Mouse (Mus musculus) liver, embryonic 15.5 days (tissue): ENCODE measurements around the gene Usp28. TPM values are rescaled to one million over a fixed set of nuclear protein-coding genes. Genes with fewer than 3 reads are reported as not detected.

ENCODE experiments used
- ATAC-seq: fragments of 200-750 bp; cut with Nextera tagmentation; 2 replicates; pipeline ENCODE4 v1.8.0; 2017; ENCODE audit warnings: moderate number of reproducible peaks, mild to moderate bottlenecking, moderate library complexity; ENCODE audit not compliant: insufficient read depth
- H3K27ac ChIP-seq: fragments of 300-500 bp; sonication (generic); replicated peaks from 2 replicates; pipeline ENCODE4 v1.5.1; 2015; ENCODE audit warnings: mild to moderate bottlenecking, inconsistent platforms
- H3K27me3 ChIP-seq: fragments of 300-500 bp; sonication (generic); 2 replicates; pipeline ENCODE4 v1.6.1; 2015; ENCODE audit warnings: mild to moderate bottlenecking, inconsistent platforms
- H3K36me3 ChIP-seq: fragments of 300-500 bp; sonication (generic); replicated peaks from 2 replicates; pipeline ENCODE4 v1.6.1; 2015; ENCODE audit warnings: moderate library complexity, mild to moderate bottlenecking, inconsistent platforms
- H3K4me1 ChIP-seq: fragments of 300-500 bp; sonication (generic); replicated peaks from 2 replicates; pipeline ENCODE4 v1.6.1; 2015; ENCODE audit warnings: inconsistent platforms
- H3K4me2 ChIP-seq: fragments of 300-500 bp; sonication (generic); 2 replicates; pipeline ENCODE4 v1.6.1; 2015; ENCODE audit warnings: moderate library complexity, mild to moderate bottlenecking, inconsistent platforms
- H3K4me3 ChIP-seq: fragments of 300-500 bp; sonication (generic); replicated peaks from 2 replicates; pipeline ENCODE4 v1.5.1; 2015; ENCODE audit warnings: mild to moderate bottlenecking, inconsistent platforms
- H3K9ac ChIP-seq: fragments of 300-500 bp; sonication (generic); 2 replicates; pipeline ENCODE4 v1.6.1; 2015; ENCODE audit warnings: moderate library complexity, mild to moderate bottlenecking, inconsistent platforms
- H3K9me3 ChIP-seq: fragments of 300-500 bp; sonication (generic); replicated peaks from 2 replicates; pipeline ENCODE4 v1.6.1; 2016; ENCODE audit warnings: inconsistent platforms
- WGBS: fragments of 180-500 bp; shearing (Covaris S2); methylation state at CpG from one replicate; pipeline ENCODE4 v1.1.7; 2015; ENCODE audit warnings: mixed read lengths; ENCODE audit not compliant: insufficient replicate concordance; 5-methylcytosine and 5-hydroxymethylcytosine counted together
- polyA plus RNA-seq: library from polyadenylated mRNA; unstranded; fragments of >200 nt; fragmentation: Nextera tagmentation; extraction: Ambion mirVana; gene quantifications from 2 replicates; pipeline ENCODE4 v1.2.1, GENCODE M21; 2015

Usp28 gene
- polyA plus RNA-seq, result 3.9 and 5.4 TPM in 2 replicates

- peak within 1 kb of the TSS; percentile 82 for H3K27ac ChIP-seq
- under 1% methylated on average over 89 of the region's 94 CpGs for WGBS
- peak; percentile 90 for ATAC-seq
Observed at GRCm38 (mm10) chr9:48984845-48985707, at the start of gene Usp28. Usp28 (plus strand) TSS chr9:48985375.

GRCm38 (mm10) chr9:48942349-48942748 lies 42.8 kb upstream of the Usp28 start:
- Histone ChIP-seq H3K4me2 (no peak overlapping the region), H3K27ac (no peak overlapping the region), H3K27me3 (no peaks in the 10 kb centered on the region), H3K4me3 (no peak overlapping the region), H3K9me3 (no peaks in the 10 kb centered on the region), H3K4me1 (no peaks in the 10 kb centered on the region), H3K36me3 (no peaks in the 10 kb centered on the region), H3K9ac (no peak overlapping the region)
- no peak for ATAC-seq
- WGBS, result 45% methylated on average over 1 of the region's 1 CpGs

More at GRCm38 (mm10) chr9:48984845-48985707, at the start of gene Usp28:
- Histone ChIP-seq H3K9ac (peak within 1 kb of the TSS; percentile 69), H3K27me3 (no peaks in the 10 kb centered on the region), H3K4me3 (peak within 1 kb of the TSS; percentile 77), H3K4me1 (peaks cover 54% of the 10 kb centered on the region), H3K4me2 (peak within 1 kb of the TSS; percentile 99), H3K36me3 (no peaks in the 10 kb centered on the region), H3K9me3 (no peaks in the 10 kb centered on the region)

- ATAC-seq, result no peak
- no peaks in the 10 kb centered on the region for H3K9me3 ChIP-seq
- 67% methylated on average over 4 of the region's 4 CpGs for WGBS
- no peaks in the 10 kb centered on the region for H3K36me3 ChIP-seq
- H3K9ac ChIP-seq, result no peak overlapping the region
- H3K27ac ChIP-seq, result no peak overlapping the region
- no peaks in the 10 kb centered on the region for H3K27me3 ChIP-seq
- no peak overlapping the region for H3K4me2 ChIP-seq
- no peak overlapping the region for H3K4me3 ChIP-seq
- H3K4me1 ChIP-seq, result no peaks in the 10 kb centered on the region
Observed at GRCm38 (mm10) chr9:48947565-48947964, 37.6 kb upstream of the Usp28 start.

- no peak overlapping the region for H3K4me2 ChIP-seq
- H3K9ac ChIP-seq, result no peak overlapping the region
- no peaks in the 10 kb centered on the region for H3K4me1 ChIP-seq
- no peak for ATAC-seq
- 32% methylated on average over 12 of the region's 12 CpGs for WGBS
- no peaks in the 10 kb centered on the region for H3K9me3 ChIP-seq
- peaks cover 34% of the 10 kb centered on the region for H3K27me3 ChIP-seq
- H3K4me3 ChIP-seq, result no peak overlapping the region
- no peak overlapping the region for H3K27ac ChIP-seq
- H3K36me3 ChIP-seq, result no peaks in the 10 kb centered on the region
Observed at GRCm38 (mm10) chr9:48961314-48961713, 23.9 kb upstream of the Usp28 start.

- H3K9me3 ChIP-seq, result no peaks in the 10 kb centered on the region
- WGBS, result 25% methylated on average over 7 of the region's 7 CpGs
- H3K9ac ChIP-seq, result no peak overlapping the region
- H3K36me3 ChIP-seq, result no peaks in the 10 kb centered on the region
- no peak overlapping the region for H3K4me3 ChIP-seq
- ATAC-seq, result no peak
- H3K27me3 ChIP-seq, result peaks cover 34% of the 10 kb centered on the region
- no peaks in the 10 kb centered on the region for H3K4me1 ChIP-seq
- no peak overlapping the region for H3K27ac ChIP-seq
- H3K4me2 ChIP-seq, result no peak overlapping the region
Observed at GRCm38 (mm10) chr9:48962131-48962530, 23.0 kb upstream of the Usp28 start.

- Histone ChIP-seq H3K36me3 (no peaks in the 10 kb centered on the region), H3K27ac (no peak within 1 kb of the TSS), H3K4me1 (no peaks in the 10 kb centered on the region), H3K9me3 (no peaks in the 10 kb centered on the region), H3K4me3 (no peak within 1 kb of the TSS), H3K27me3 (peaks cover 33% of the 10 kb centered on the region), H3K4me2 (no peak within 1 kb of the TSS), H3K9ac (no peak within 1 kb of the TSS)
- WGBS, result 48% methylated on average over 7 of the region's 7 CpGs
- ATAC-seq, result no peak
Observed at GRCm38 (mm10) chr9:48964587-48965040, 20.6 kb upstream of the Usp28 start, which contains the start of gene Htr3b. Htr3b (minus strand) TSS chr9:48964990.

GRCm38 (mm10) chr9:48972494-48972893 lies 12.7 kb upstream of the Usp28 start:
- Histone ChIP-seq H3K27ac (no peak overlapping the region), H3K27me3 (no peaks in the 10 kb centered on the region), H3K4me2 (no peak overlapping the region), H3K9me3 (no peaks in the 10 kb centered on the region), H3K9ac (no peak overlapping the region), H3K4me1 (no peaks in the 10 kb centered on the region), H3K36me3 (no peaks in the 10 kb centered on the region), H3K4me3 (no peak overlapping the region)
- 29% methylated on average over 3 of the region's 3 CpGs for WGBS
- no peak for ATAC-seq

- no peak overlapping the region for H3K4me3 ChIP-seq
- H3K36me3 ChIP-seq, result no peaks in the 10 kb centered on the region
- no peaks in the 10 kb centered on the region for H3K27me3 ChIP-seq
- 52% methylated on average over 6 of the region's 6 CpGs for WGBS
- no peaks in the 10 kb centered on the region for H3K9me3 ChIP-seq
- no peak overlapping the region for H3K27ac ChIP-seq
- H3K9ac ChIP-seq, result no peak overlapping the region
- H3K4me2 ChIP-seq, result no peak overlapping the region
- H3K4me1 ChIP-seq, result peaks cover 12% of the 10 kb centered on the region
- no peak for ATAC-seq
Observed at GRCm38 (mm10) chr9:48976661-48977355, 8.4 kb upstream of the Usp28 start.

GRCm38 (mm10) chr9:48980371-48980770 lies 4.8 kb upstream of the Usp28 start:
- Histone ChIP-seq H3K9ac (no peak overlapping the region), H3K4me3 (no peak overlapping the region), H3K9me3 (no peaks in the 10 kb centered on the region), H3K36me3 (no peaks in the 10 kb centered on the region), H3K27me3 (no peaks in the 10 kb centered on the region), H3K4me2 (no peak overlapping the region), H3K27ac (no peak overlapping the region), H3K4me1 (peaks cover 28% of the 10 kb centered on the region)
- 65% methylated on average over 5 of the region's 5 CpGs for WGBS
- ATAC-seq, result no peak

- H3K36me3 ChIP-seq, result no peaks in the 10 kb centered on the region
- H3K4me2 ChIP-seq, result no peak overlapping the region
- no peak overlapping the region for H3K27ac ChIP-seq
- no peak overlapping the region for H3K4me3 ChIP-seq
- H3K4me1 ChIP-seq, result peaks cover 32% of the 10 kb centered on the region
- no peak for ATAC-seq
- 33% methylated on average over 3 of the region's 3 CpGs for WGBS
- H3K9ac ChIP-seq, result no peak overlapping the region
- no peaks in the 10 kb centered on the region for H3K27me3 ChIP-seq
- no peaks in the 10 kb centered on the region for H3K9me3 ChIP-seq
Observed at GRCm38 (mm10) chr9:48980781-48981180, 4.4 kb upstream of the Usp28 start.

- H3K27ac ChIP-seq, result no peak overlapping the region
- H3K9me3 ChIP-seq, result no peaks in the 10 kb centered on the region
- no peak overlapping the region for H3K4me3 ChIP-seq
- no peaks in the 10 kb centered on the region for H3K27me3 ChIP-seq
- H3K4me2 ChIP-seq, result no peak overlapping the region
- H3K9ac ChIP-seq, result no peak overlapping the region
- H3K4me1 ChIP-seq, result peaks cover 41% of the 10 kb centered on the region
- H3K36me3 ChIP-seq, result no peaks in the 10 kb centered on the region
- no peak for ATAC-seq
Observed at GRCm38 (mm10) chr9:48981827-48982226, 3.3 kb upstream of the Usp28 start.
